Mouse (Mus musculus) inflammation-experienced regulatory T-cells, adult 6 months (primary cell): ENCODE results near the gene Nceh1. TPM values are rescaled to one million over a fixed set of nuclear protein-coding genes. Genes with fewer than 3 reads are reported as not detected.
A peak's percentile ranks its signal among the peaks of the same experiment; 100 is the strongest.

Experiments used
- ATAC-seq: one replicate; pipeline ENCODE4 v1.8.0; 2017
- polyA plus RNA-seq, 3 experiments: library from polyadenylated mRNA; unstranded; fragments of 100-300 nt; shearing (Covaris generic); gene quantifications; one replicate each; pipeline ENCODE4 v1.2.1; 2017

The Nceh1 gene
- polyA plus RNA-seq, 3 experiments from 2014 or later, result 21.0 to 33.3 (median 22.7) TPM

- ATAC-seq, result no peak
Measured at GRCm38 (mm10) chr3:27191856-27192255, 9.1 kb downstream of the Nceh1 start.

DNA sequence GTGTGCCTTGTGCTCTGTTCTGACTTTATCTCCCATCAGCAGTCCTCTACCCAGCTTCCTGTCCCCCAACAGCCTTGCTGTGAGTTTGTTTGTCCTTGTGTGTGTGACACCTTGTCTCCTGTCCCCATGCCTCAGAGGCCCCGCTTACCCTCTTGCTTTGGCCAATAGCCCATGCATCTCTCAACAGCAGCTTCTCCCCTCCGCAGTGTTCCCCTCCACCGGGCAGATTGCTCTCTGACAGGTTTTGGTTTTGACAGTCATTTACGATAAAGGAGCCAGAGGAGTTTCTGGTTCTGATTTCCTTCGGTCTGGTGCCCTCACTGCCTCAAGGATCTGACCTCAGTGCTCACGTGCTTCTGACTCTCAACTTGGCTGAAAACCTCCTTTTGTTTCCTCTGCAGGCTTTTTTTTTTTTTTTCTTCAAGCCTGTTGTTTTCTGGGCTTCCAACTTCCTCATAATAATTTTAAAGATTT is 11.1 kb downstream of the Nceh1 start:
- ATAC-seq, result peak; percentile 41

- no peak for ATAC-seq
Measured at GRCm38 (mm10) chr3:27195153-27195552, 12.4 kb downstream of the Nceh1 start.

- no peak for ATAC-seq
Measured at GRCm38 (mm10) chr3:27195573-27196227, 12.9 kb downstream of the Nceh1 start.

DNA sequence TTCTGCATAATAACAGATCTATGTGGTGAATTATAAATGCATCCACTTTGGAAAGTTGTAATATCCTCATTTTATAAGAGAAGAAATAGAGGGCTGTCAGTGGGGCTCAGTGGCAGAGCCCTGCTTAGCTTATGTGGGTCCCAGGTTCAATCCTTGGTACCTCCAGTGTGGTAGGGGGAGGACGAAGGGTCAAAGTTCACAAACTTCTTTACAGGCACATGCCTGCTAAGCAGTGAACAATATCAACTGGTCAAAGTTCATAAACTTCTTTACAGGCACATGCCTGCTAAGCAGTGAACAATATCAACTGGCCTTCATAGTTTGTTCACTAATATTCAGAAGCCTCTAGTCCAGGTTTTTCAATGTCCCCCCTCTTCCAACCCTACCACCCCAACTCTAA is 13.8 kb downstream of the Nceh1 start:
- ATAC-seq, result no peak

DNA sequence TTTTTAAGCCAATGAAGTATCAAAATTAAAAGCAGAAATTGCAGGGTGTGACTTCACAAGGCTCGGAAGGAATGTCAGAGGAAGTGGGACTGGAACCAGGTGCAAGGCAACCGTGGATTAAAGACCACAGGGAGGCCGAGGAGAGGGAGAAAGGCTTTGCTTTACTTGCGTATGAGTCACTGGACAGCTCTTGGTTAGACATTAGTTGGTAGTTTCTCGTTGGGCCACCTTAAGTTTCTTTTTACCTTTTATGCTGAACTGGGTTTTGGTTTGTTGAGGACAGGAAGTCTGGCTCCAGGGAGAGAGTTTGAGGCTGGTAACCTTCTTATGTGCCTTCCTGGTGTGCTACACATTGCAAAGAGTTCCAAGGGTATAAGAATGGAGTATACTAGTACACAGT is 15.1 kb downstream of the Nceh1 start:
- no peak for ATAC-seq

GRCm38 (mm10) chr3:27199120-27199519 is 16.4 kb downstream of the Nceh1 start:
- ATAC-seq, result no peak

GRCm38 (mm10) chr3:27201728-27202411 is 19.1 kb downstream of the Nceh1 start:
- ATAC-seq, result no peak

- no peak for ATAC-seq
Measured at GRCm38 (mm10) chr3:27205068-27205467, 22.3 kb downstream of the Nceh1 start.

DNA sequence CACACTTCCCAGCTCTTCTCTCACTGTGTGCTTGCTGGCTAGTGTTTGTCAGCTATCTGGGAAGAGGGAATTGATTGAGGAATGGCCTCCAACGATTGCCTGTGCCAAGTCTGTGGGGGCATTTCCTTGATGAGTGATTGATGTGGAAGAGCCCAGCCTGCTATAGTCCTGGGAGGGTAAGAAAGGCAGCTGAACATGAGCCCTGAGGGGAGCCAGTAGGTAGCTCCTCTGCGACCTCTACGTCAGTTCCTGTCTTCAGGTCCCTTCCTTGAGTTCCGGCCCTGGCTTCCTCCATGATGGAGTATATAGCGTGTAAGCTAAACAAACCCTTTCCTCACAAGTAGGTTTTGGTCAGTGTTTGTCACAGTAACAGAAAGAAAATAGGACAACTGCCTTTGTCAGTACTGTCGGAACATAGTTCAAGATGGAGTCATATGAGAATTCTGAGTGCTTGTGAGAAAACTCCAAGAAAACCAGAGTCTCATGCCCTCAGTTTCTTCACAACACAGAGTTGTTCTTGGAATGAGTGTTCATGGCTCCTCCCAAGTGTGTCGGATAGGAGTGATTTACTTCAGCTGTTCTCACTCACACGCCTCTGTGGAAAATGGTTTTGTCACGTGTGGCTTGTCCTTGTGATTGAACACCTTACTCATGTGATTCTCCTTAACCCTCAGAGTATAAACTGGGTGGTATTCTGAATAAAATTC is 22.9 kb downstream of the Nceh1 start:
- no peak for ATAC-seq

- ATAC-seq, result no peak
Measured at GRCm38 (mm10) chr3:27206221-27206560, 23.4 kb downstream of the Nceh1 start.

GRCm38 (mm10) chr3:27206577-27206976 is 23.8 kb downstream of the Nceh1 start:
- ATAC-seq, result no peak

- peak; percentile 65 for ATAC-seq
Measured at GRCm38 (mm10) chr3:27209707-27210106, 26.9 kb downstream of the Nceh1 start.

DNA sequence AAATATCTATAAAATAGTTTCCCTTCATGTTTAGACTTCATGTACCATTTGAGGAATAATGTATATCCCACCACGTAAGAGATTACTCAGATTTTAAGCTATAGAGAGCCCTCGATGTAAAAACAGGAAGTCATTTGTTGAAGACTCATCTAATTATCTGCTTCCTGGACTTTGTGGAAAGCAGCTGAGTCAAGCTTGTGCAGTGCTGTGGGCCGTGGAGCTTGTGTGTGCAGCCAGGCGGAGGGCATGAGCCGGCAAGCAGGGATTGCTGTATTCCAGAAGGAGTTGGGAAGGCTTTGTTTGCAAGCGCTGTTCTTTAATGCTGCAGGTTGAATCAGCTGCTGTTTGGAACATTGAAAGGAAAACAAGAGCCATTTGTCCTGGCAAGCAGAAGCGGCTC is 27.5 kb downstream of the Nceh1 start:
- peak; percentile 55 for ATAC-seq

DNA sequence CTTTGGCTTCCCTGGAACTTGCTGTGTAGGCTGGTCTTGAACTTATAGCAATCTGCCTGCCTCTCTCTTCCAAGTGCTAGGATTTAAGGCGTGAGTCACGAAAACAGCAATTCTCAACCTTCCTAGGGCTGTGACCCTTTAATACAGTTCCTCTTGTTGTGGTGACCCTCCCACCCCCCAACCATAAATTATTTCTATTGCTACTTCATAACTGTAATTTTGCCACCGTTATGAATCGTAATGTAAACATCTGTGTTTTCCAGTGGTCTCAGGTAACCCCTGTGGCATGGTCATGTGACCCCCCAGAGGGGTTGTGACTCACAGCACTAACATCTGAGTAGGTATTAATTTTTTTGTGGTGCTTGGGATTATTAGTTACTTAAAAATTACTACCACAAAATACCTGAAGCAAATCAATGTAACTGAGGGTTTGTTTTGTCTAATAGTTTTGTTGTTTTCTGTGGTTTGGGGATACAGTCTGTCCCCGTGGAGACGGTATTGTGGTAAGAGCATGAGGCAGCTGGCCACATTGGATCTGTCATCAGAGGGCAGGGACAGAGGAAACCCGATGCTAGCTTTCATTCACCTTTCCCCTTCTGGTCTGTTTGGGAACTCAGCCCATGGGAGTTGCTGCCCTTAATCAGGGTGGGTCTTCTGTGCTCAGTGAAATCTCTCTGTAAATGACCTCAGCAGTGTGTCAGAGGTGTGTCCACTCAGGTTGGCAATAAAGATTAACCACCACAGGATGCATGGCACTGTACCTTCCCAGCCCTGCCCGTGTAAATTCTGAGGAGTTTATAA is 31.5 kb downstream of the Nceh1 start:
- no peak for ATAC-seq

- no peak for ATAC-seq
Measured at GRCm38 (mm10) chr3:27217331-27217730, 34.6 kb downstream of the Nceh1 start.

DNA sequence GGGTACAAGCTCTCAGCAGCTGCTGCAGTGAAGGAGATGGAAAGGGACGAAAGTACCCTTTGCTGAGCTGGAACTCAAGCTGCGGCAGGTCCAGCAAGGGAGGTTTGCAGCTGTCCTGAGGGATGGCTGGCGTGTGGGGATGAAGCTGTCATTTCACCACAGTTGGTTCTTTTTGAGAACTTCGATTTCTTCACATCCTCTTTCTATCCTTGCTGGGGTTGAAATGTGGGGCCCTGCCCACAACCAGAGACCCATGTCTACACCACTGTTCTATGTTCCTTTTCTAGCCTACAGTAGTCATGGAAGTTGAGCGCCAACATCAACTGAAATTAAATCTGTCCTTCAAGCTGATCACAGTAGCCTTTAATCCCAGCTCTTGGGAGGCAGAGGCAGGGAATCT is 35.8 kb downstream of the Nceh1 start:
- ATAC-seq, result no peak

GRCm38 (mm10) chr3:27222052-27222451 is 39.3 kb downstream of the Nceh1 start:
- no peak for ATAC-seq

- no peak for ATAC-seq
Measured at GRCm38 (mm10) chr3:27222488-27222887, 39.7 kb downstream of the Nceh1 start.

DNA sequence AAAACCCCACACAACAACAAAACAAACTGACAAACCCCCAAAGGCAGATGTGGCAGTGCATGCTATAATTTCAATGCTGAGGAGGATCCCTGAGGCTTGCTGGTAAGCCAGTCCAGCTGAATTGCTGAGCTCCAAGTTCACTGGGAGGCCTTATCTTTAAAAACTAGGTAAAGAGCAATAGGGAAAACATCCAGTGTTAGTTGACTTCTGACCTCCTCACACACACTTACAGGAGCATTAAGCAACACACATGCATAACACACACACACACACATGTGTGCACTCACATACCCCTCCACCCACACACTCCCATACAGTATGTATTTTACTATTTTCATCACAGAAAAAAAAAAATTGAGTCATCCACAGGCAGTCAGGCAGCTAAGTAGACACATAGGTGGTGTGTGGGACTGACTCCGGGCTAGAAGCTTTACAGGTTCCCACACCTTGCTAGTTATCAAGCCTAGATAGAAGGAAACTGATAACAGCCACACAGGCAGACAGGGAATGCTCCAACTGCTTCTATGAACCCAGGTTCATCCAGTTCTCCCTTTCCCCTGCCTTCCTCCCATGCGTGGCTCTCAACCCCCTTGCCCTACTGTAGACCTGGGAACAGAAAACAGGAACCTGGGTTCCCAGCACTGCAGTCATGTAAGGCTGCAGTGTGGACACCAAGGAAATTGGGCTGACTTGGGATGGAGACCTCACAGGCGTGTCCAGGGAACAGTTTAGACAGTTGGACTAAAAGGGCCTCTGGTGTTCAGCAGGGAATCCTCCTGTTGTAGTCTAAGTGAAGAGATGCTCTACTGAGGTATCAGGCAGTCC is 45.1 kb downstream of the Nceh1 start:
- no peak for ATAC-seq

DNA sequence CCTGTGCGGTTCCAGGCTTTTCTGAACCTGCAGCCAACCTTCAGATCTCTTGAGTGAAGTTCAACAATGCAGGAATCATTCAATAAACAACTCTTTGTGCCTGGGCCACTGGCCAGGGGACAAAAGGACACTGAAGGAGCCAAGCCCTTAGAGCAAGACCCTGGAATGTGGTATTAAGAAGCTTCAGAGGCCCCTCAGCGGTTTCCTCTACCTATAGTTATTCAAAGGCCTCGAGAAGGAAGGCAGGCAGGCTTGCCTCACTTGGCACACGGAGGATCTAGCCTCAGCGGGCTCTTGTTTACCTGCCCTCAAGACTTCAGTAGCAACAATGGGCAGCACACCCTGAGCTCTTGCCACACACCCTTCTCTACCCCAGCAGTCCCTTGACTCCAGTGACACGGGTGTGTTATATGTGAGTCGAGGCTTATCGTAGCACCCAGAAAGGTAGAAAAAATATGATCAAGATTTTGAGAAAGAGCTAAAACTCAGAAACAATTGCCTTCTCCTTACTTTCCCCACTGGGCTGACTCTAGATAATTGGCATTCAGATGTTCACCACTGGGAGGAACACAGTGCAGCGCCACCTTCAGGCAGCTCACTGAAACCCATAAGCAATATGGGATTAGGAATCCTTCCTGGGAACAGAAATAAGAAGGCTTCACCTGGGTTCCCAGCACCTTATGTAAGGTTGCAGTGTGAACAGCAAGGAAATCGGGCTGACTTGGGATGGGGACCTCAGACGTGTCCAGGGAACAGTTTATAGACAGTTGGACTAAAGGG is 46.0 kb downstream of the Nceh1 start:
- ATAC-seq, result no peak
